Mouse (Mus musculus) ES-E14 (cell line): ENCODE results near the gene Zfand4. TPM values are rescaled to one million over a fixed set of nuclear protein-coding genes. Genes with fewer than 3 reads are reported as not detected.
"Not testable (repeated sequence)": the region's sequence is repeated elsewhere in the genome, so short reads cannot be mapped to it uniquely, and the experiment has no call there.

ENCODE experiments used
- DNase-seq: peaks from one replicate; pipeline ENCODE4 v3.0.0-alpha.2; 2013; ENCODE audit warnings: low read depth, low spot score
- H3K27ac ChIP-seq: 2 replicates; pipeline ENCODE4 v1.5.1; 2012; ENCODE audit warnings: low read depth, mild to moderate bottlenecking, low read length, moderate library complexity, mixed read lengths; ENCODE audit not compliant: poor library complexity, insufficient read depth, severe bottlenecking
- H3K36me3 ChIP-seq: 2 replicates; pipeline ENCODE4 v1.6.1; 2012; ENCODE audit warnings: mild to moderate bottlenecking, low read length, moderate library complexity, mixed read lengths; ENCODE audit not compliant: control insufficient read depth, poor library complexity, insufficient read depth, severe bottlenecking
- H3K4me1 ChIP-seq, 2 experiments: fragments of 150-350 bp in 1 of 2; sonication (generic) in 1 of 2; 2 replicates each; pipeline ENCODE4 v1.6.1; 2012; ENCODE audit warnings: low read length in 2 of 2, mild to moderate bottlenecking in 1 of 2, mixed read lengths in 1 of 2; ENCODE audit not compliant: control insufficient read depth in 2 of 2, insufficient read depth in 2 of 2, poor library complexity in 1 of 2
- H3K4me3 ChIP-seq, 2 experiments: fragments of 150-350 bp in 1 of 2; sonication (generic) in 1 of 2; 2 replicates each; pipeline ENCODE4 v1.5.1; 2012; ENCODE audit warnings: low read length in 2 of 2, low read depth in 1 of 2, mild to moderate bottlenecking in 1 of 2, mixed read lengths in 1 of 2; ENCODE audit not compliant: insufficient read depth in 1 of 2, poor library complexity in 1 of 2, severe bottlenecking in 1 of 2
- H3K9ac ChIP-seq: 2 replicates; pipeline ENCODE4 v1.6.1; 2012; ENCODE audit warnings: low read depth, mild to moderate bottlenecking, low read length, mixed read lengths; ENCODE audit not compliant: poor library complexity, insufficient read depth, severe bottlenecking
- H3K9me3 ChIP-seq: fragments of 150-350 bp; sonication (generic); 2 replicates; pipeline ENCODE4 v1.6.1; 2012; ENCODE audit warnings: low read depth, mild to moderate bottlenecking, low read length; ENCODE audit not compliant: control insufficient read depth, insufficient read depth
- CHD2 ChIP-seq: IDR thresholded peaks from 2 replicates; pipeline ENCODE4 v1.6.1; 2014; ENCODE audit warnings: mild to moderate bottlenecking, low read depth, low read length, inconsistent platforms
- HCFC1 ChIP-seq: IDR thresholded peaks from 2 replicates; pipeline ENCODE4 v1.6.1; 2012; ENCODE audit warnings: low read length, inconsistent platforms, borderline replicate concordance; ENCODE audit not compliant: insufficient read depth
- MAFK ChIP-seq: IDR thresholded peaks from 2 replicates; pipeline ENCODE4 v1.6.1; 2014; ENCODE audit warnings: mild to moderate bottlenecking, low read depth, low read length, inconsistent platforms; ENCODE audit not compliant: insufficient read depth
- ZC3H11A ChIP-seq: IDR thresholded peaks from 2 replicates; pipeline ENCODE4 v1.6.1; 2012; ENCODE audit warnings: low read depth, mild to moderate bottlenecking, inconsistent platforms, low read length, borderline replicate concordance
- ZNF384 ChIP-seq: IDR thresholded peaks from 2 replicates; pipeline ENCODE4 v1.6.1; 2012; ENCODE audit warnings: low read depth, low read length, inconsistent platforms
- in situ Hi-C, 2 experiments: fragments of 600-800 bp; cut with MboI; formaldehyde crosslinking; loops; one replicate each; pipeline ENCODE4 v1.15.1; 2025; ENCODE audit warnings: low sequenced_read_pairs in 2 of 2, inconsistent platforms in 1 of 2; ENCODE audit not compliant: unreplicated experiment in 2 of 2
- total RNA-seq: library from RNA; depleted of rRNA; stranded (reverse); fragments of 300-350 nt; gene quantifications from 2 replicates; pipeline ENCODE4 v1.2.3, GENCODE M21; 2012; rRNA removed

The Zfand4 gene
- 0.79 and 1.2 TPM in 2 replicates for total RNA-seq

- DNase-seq: peak; percentile 72
- peaks cover 8% of the 10 kb centered on the region; the same call in 1 of the 2 replicates for H3K36me3 ChIP-seq
- TF ChIP-seq ZC3H11A (no peak), MAFK (no peak), CHD2 (peak; percentile 80), HCFC1 (no peak)
- in situ Hi-C loops: no loop called here
- peak within 1 kb of the TSS; percentile 84 for H3K9ac ChIP-seq
- H3K27ac ChIP-seq: 0 out of 2 replicates have a peak within 1 kb of the TSS, but pooled peaks have one; percentile 12
- no peaks in the 10 kb centered on the region for H3K9me3 ChIP-seq
- peak within 1 kb of the TSS; percentile 87 to 93 for H3K4me3 ChIP-seq
- H3K4me1 ChIP-seq: peaks cover 0 to 3% of the 10 kb centered on the region in 2 experiments; a peak in 3 of 4 replicates
These were observed at the start of gene Zfand4 for GRCm38 (mm10) chr6:116264018-116264651. TSS of gene Zfand4 (plus strand) at chr6:116264222.

GRCm38 (mm10) chr6:116227767-116228166, 36.3 kb upstream of the Zfand4 start:
- H3K36me3 ChIP-seq: peaks cover 40% of the 10 kb centered on the region

GRCm38 (mm10) chr6:116228785-116229525, 35.1 kb upstream of the Zfand4 start:
- Histone ChIP-seq H3K4me1 (no peaks in the 10 kb centered on the region), H3K9me3 (peaks cover 2% of the 10 kb centered on the region; the same call in 1 of the 2 replicates), H3K4me3 (no peak overlapping the region), H3K9ac (no peak overlapping the region), H3K27ac (no peak overlapping the region), H3K36me3 (peaks cover 42% of the 10 kb centered on the region)
- DNase-seq: peak; percentile 47
- in situ Hi-C loops: no loop called here
- TF ChIP-seq HCFC1 (no peak), ZC3H11A (no peak), MAFK (no peak), CHD2 (no peak), ZNF384 (no peak)

More at GRCm38 (mm10) chr6:116227767-116228166, 36.3 kb upstream of the Zfand4 start:
- no peak overlapping the region for H3K27ac ChIP-seq
- H3K9me3 ChIP-seq: peaks cover 2% of the 10 kb centered on the region; the same call in 1 of the 2 replicates
- DNase-seq: no peak
- in situ Hi-C loops: no loop called here
- TF ChIP-seq MAFK (no peak), ZNF384 (no peak), HCFC1 (no peak), CHD2 (no peak), ZC3H11A (no peak)
- H3K9ac ChIP-seq: no peak overlapping the region
- no peaks in the 10 kb centered on the region for H3K4me1 ChIP-seq
- H3K4me3 ChIP-seq: no peak overlapping the region

GRCm38 (mm10) chr6:116234821-116235220, 29.2 kb upstream of the Zfand4 start:
- in situ Hi-C loops, H3K27ac ChIP-seq, H3K9ac ChIP-seq, H3K4me3 ChIP-seq, H3K4me1 ChIP-seq, DNase-seq, H3K9me3 ChIP-seq: not testable (repeated sequence)
- H3K36me3 ChIP-seq: peaks cover 38% of the 10 kb centered on the region
